Mouse (Mus musculus) activated CD4-positive, CD25-positive, alpha-beta regulatory T cell, adult 4 months (primary cell): ENCODE results near the gene Elfn2. TPM values are rescaled to one million over a fixed set of nuclear protein-coding genes. Genes with fewer than 3 reads are reported as not detected.

Source experiments
- ATAC-seq: one replicate; pipeline ENCODE4 v1.8.0; 2017
- polyA plus RNA-seq, 2 experiments: library from polyadenylated mRNA; unstranded; fragments of 100-300 nt; shearing (Covaris generic); gene quantifications; one replicate each; pipeline ENCODE4 v1.2.1; 2017

Gene Elfn2
- polyA plus RNA-seq, 2 experiments from 2014 or later, result not detected

DNA sequence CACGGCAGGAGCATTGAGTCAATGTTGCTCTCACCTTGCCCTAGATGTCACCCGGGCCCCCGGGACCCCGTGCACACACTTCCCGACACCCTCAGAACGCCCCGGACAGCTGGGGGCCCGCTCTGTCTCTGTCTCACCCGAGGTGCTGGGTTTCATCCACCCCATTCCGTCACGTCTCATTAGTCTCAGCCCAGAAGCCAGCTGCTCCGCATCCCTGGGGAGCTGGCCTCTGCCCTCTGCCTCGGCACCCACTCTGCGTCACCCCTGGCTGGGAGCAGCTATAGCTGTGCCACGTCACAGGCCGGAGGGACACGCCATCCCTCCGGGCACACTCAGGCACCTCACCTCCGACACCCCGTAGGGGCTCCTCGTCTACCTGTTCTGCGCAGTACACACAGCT lies 38.3 kb downstream of the Elfn2 start:
- ATAC-seq, result no peak

DNA sequence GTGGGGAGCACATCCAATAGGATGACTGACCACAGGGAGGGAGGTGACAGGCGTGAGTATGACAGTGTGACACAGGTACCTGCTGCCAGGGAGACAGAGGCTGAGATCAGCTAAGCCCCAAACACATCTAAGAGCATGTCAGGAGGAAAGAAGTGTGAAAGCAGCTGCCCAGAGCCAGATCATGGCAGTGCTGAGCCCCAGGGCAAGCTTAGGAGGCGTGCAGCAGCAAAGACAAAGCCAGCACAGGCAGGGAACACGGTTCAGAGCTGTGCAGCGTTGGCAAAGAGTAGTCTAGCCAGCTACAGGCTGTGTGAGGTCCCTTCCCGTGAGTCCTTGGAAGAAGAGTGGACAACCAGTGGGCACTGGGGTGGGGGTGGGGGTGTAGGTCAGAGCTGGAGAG lies 40.9 kb downstream of the Elfn2 start:
- ATAC-seq, result no peak

DNA sequence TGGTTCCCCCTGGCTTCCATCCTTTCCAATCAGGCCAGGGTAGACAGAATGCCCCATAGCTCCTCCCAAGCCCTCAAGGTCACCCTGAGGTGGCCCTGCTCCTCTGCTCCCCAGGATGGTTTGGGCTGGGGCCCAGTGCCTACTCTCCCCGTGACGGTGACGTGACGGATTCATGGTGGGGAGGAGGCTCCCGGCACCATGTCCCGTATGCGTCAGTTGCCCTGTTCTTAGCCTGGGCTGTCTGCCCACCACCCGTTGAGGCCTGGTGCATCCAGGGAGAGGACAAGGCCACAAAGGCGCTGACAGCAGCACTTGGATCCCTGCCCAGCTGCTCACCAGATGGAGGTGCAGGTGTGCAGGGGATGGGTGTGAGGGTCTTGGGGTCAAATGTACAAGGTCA lies 41.6 kb downstream of the Elfn2 start:
- ATAC-seq, result no peak

DNA sequence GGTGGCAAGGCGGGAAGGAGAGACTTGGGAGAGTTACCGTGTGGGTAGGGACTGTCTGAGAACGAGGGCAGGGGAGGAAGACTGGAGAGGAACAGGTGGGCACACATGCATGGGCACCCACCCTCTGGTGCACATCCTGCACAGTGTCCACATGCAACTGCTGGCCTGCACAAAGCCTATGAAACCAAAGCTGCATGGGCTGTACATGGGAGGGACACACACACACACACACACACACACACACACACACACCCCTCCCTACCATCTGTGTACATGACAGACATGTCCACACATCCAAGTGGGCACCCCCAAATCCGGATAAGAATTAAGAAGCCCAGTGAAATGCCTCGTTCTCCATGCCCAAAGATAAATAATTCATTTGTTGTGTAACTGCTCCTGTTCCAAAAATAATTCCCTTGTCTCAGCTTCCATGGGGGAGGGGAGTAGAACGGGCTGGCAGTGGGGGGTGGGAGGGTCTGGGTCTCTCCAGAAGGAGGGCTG lies 43.6 kb downstream of the Elfn2 start:
- ATAC-seq, result no peak

DNA sequence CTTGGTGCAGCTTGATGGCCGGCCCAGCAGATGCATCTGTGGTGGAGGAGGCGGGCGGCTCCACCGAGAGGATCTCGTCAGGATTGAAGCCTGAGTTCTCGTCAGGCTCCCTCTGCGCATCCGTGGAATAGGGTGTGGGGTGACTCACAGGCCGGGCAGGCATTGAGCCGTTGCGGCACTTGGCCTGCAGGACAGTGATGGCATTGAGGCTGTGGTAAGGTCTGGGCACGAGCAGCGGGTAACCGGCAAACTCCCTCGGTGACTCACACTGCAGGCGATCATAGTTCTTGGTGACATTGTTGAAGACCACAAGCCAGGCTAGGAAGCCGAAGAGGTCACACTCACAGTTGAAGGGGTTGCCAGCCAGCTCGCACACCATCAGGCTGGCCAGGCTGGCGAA lies 45.1 kb downstream of the Elfn2 start:
- no peak for ATAC-seq

DNA sequence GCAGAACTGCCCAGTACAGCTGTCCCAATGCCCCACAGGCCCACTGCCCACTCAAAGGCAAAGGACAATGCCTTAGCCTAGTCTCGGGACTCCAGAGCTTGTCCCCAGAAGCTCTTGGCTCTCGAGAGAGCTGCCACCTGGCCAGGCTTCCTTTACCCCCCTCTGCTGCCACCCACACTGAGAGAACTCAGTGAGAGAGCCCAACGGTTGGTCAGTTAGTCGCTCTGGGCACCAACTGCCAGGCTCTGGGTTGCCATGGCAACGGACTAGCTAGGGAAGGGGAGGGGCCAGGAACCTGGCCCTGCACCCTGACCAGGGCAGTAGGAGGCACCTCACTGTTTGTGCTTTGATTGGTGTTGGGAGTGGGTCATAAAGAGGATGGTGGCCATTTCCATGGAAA lies 48.2 kb downstream of the Elfn2 start:
- ATAC-seq, result no peak

DNA sequence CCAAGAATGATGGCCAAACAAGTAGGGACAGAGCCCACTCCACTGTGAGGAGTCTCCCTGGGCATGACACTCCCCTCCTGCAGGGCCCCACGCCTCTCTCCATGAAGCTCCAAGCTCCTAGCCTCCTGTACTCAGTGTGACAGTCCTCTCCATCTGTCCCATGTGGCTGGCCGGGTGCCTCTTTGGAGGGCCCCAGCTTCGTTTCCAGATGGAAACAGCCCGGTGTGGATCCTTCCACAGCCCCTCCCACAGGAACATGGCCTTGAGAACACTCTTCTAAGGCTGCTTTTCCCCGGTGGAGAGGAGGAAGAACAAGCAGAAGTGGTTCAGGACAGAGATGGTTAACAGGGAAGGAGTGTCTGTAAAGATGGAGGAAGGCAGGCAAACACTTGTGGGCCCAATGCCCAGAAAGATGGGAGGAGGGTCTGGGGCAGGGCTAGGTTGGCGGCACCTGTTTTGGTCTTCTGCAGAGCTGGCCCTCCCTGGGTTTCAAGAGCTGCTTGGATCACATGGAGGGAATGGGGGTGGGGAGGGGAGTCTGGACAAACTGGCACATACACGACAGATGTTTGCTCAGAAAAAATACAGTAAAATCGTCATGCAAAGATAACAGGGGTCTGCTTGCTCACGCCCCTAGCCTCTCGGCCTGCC lies 49.2 kb downstream of the Elfn2 start:
- ATAC-seq, result no peak

DNA sequence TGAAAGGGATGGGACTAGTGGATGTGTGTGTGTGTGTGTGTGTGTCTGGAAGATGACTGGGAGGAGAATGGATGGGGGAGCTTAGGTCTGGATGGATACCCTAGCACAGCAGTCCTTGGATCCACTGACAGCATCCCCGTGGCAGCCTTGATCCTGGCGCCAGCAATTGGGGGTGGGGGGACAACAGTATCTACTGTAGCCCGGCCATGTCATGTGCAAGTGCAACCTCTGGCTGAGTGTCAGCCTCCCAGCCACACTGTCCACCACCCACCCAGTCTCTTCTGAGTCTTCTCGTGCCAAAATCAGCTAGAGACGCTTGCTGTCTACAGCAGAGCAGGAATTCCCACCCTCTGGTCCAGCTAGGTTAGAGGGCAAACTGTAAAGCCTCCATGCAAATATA lies 54.3 kb downstream of the Elfn2 start:
- ATAC-seq, result no peak

DNA sequence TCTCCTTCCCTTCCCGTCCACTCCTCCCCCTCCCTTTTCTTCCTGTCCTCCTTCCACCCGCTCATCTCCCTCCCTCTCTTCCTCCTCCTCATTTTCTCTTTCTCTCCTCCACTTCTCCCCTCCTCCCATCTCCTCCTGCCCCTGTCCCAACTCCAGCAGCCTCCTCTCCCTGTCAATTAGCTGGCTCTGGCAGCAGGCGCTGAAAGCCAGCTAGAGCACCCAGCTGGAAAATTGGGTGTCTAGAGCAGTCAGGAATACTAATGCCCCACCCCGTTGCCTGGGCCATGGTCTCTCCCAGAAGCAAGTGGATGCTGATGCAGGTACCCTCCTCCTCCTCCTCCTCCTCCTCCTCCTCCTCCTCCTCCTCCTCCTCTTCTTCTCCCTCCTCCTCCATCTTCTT lies 67.4 kb downstream of the Elfn2 start:
- no peak for ATAC-seq

DNA sequence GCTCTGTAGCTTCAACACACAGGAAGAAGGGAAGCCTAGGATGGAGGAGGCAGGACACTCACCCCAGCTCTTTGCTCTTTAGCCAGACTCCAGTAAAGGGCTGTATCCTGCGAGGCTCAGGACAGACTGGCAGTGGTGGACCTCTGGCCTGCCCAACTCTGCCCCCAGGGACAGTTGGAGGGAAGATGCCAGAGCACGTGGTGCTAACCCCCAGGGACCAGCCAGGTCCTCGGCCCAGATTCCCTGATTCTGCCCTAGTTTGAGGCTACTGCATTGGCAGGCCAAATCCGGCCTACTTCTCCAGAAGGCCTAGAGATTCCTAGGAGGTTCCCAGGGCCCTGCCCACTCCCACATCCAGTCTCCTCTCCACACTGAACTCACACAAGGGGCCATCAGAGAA lies 70.8 kb downstream of the Elfn2 start:
- ATAC-seq, result no peak

DNA sequence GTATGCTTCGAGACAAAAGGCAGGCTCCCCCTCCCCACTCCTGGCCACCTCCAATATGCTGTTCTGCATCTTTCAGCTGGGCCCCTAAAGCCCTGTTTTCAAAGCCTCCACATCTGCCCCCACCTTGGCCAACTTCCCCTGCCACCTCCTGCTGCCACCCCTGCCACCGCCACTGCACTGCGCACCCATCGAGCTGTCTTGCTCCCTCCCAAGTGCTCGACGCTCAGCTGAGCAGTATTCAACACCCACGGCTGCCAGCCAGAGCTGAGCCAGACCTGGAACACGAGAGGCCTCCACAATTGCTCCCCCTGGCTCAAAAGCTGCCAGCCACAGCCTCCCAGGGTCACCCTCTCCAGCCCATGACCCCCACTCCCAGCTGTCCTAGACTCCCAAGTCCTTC lies 74.0 kb downstream of the Elfn2 start:
- ATAC-seq, result no peak

DNA sequence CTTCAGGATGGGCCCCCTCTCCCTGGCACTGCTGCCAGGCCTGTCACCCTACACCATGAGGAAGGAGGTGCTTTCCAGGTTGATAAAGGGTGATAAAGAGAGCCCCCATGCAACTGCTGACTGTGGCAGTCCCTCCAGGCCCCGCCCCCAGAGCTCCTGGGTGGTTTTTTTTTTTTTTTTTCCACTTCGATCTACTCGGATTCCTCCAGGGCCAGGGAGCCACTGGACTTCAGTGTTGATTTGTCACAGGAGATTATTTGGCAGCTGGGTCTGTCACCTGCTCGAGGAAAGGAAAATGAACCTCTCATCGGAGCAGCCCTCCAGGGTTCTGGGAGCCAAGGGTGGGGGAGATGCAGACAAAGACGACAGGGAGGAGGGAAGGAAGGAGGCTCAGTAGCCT lies 74.9 kb downstream of the Elfn2 start:
- ATAC-seq, result no peak

DNA sequence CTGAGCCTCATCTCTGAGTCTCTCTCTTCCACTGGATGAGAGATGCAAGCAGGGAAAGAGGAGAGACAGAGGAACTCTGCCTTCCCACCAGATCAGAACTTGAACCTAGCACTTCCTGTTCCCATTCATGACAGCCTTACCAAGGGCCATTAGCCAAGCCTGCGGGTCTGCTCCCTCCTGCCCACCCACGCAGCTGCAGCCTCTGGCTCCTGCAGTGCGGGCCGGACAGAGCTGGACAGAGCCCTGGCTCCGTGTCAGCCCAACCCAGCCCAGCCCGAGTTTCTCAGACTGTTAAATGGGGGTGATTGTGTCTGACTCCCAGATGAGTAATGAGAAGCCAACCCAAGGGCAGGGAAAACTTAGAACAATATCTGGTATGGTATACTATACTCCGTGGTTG lies 83.3 kb downstream of the Elfn2 start:
- ATAC-seq, result no peak

DNA sequence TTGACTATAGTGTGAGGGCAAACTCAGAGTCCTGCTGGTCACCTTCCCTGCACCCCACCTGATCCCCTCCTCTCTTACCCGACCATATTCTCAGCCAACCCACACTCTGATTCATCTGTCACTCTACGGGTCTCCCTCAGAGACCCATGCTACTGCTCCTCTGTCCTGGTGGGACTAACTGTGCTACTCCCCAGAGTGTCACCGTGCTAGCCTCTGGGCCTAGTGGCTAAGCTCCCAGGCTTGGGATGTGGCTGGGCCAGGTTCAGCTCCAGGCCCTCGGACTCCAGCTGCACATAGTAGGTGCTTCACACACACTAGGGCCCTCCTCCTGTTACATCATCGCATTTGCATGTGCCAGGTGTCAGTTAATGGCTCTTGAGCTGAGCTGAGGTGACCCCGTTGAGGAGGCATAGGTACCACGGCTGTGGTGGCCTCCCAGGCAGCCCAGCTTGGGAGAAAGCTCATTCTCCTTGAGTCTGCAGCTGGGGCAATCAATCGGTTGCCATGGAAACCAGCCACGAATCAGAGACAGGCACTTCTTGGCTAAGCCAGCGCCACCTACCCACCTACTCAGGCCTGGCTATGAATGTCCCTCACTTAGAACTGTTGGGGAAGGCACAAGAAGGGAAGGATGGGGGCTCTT lies 84.4 kb downstream of the Elfn2 start:
- ATAC-seq, result no peak

DNA sequence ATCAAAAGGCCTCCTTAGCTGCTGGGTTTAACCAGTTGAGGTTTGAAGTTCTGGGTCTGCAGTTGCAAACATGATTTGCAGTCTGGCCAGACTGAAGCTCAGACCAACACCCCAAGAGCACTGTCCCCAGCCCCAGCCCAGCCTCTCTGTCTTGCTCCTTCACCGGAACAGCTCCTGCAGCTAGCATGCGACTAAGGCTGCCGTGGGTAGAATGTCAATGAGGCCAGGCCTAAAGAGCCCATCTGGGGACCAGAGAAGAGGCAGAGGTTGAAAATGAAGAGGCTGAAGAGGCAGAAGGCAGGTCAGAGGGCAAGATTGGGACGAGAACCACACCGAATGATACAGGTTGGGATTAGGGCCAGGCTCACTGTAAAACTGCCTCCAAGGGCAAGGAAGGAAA lies 85.2 kb downstream of the Elfn2 start:
- no peak for ATAC-seq

DNA sequence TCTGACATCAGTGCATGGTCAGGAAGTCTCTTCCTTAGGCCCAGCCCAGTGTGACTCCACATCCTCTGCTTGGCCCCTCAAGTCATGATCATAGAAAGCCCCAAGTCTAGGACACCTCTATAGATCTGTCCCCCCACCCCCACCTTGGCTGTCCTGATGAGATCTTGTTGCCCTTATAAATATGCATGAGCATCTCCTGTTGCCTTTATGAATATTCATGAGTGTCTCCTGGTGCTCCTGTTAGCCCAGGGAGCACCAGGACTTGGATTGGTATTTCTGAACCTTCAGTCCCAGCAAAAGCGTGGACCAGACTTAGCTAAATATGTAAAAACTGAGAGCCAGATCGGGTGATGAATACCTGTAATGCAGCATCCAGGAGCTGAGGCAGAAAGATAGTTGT lies 86.2 kb downstream of the Elfn2 start:
- ATAC-seq, result no peak

DNA sequence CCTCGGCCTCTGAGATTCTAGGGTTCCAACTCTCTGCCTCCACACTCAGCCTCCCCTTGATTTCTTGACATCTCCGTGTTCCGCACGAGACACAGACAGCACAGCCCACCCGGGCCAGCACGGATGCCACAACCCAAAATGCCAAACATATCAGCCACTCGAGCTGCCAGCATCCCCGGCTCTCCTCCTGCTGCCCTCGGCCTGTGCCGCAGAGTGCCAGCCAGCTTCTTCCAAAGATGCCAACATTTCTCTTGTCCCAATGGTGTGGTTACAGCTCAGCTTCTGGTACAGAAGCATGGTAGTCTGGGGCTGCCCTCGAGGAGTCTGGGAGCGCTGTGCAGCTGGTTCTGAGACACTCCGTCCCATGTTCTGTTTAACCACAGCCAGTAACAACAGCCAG lies 92.3 kb downstream of the Elfn2 start:
- ATAC-seq, result no peak

DNA sequence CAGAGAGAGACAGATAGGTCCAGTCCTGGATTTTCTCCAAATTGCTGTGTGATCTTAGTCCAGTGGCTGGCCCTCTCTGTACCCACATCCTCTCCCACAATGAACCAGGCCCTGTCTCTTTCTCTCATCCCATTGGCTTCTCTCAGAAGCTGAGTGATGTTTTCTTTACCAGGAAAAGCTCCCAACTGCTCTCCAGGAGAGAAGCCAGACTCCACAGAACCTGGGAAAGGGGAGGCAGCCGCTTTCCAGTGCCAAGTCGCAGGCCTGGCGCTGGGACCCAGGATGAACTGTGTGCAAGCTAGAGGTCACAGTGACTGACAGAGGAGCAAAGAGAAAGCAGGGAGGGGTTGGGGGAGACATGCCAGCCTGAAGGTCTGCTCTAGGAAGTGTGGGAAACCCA lies 93.6 kb downstream of the Elfn2 start:
- ATAC-seq, result no peak

DNA sequence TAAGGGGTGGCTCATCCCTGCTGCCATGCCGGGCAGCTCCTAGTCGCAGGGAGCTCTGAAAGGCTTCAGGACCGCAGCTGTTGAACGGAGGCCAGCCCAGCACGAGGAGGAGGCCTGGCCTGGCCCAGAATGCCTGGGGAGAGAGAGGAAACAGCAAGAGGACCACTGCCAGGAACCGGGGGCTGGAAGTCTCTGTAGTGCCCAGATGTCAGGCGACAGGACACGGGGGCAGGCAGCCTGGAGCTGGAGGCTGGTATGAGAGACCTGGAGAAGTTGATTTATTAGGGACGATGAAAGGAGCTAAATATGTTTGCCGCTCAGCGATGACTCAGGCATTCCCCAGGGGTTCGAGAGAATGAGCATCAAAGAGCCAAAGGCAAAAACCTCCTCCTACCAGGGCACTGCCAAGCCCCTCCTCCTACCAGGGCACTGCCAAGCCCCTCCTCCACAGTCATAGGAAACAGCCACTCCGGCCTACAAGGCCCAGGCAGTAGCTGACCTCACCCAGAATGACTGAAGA lies 94.1 kb downstream of the Elfn2 start:
- ATAC-seq, result no peak

DNA sequence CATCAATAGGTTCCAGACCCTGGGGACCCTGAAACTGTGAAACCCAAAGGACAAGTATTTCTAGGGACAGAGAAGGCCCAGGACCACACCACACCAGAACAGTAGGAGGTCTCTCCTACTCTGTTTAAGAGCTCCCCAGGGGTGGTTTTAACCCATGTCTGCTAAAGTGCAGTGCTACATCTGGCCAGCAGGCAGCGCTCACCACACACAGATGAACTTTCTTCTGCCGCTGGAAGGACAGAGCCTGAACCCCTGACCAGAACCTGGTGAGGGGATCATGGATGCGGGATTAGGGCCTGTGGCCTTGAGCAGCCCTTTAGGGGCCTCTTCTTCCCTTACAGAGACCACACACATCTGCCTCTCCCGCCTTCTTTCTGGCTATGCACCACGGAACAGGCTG lies 95.1 kb downstream of the Elfn2 start:
- peak; percentile 73 for ATAC-seq
